Mouse (Mus musculus) fat pad, adult 2 months (tissue): Measurements from ENCODE around the gene Tnks2.
A peak's percentile ranks its signal among the peaks of the same experiment; 100 is the strongest.

ENCODE experiments used
- DNase-seq: peaks from one replicate; pipeline ENCODE4 v3.0.0-alpha.2; 2011; ENCODE audit warnings: low read depth, low spot score; ENCODE audit errors: extremely low read depth

Tnks2 gene

DNA sequence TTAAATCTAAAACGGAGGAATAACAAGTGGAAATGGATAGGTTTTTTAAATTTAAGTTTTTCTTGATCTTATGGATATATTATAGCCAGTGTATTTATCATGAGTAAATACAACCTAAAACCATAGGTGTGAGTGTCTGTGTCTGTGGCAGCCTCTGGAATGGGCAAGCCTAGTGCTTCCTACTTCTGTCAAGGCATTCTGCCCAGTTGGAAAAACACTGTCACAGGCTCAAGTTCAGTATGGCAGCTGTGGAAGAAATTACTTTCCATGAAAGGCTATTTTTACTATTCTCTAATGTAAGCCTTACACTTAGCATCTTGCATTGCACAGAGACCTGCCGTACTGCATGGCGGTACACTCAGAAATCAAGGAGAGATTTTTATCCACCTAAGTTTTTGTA, 57.7 kb downstream of the Tnks2 start:
- no peak for DNase-seq

DNA sequence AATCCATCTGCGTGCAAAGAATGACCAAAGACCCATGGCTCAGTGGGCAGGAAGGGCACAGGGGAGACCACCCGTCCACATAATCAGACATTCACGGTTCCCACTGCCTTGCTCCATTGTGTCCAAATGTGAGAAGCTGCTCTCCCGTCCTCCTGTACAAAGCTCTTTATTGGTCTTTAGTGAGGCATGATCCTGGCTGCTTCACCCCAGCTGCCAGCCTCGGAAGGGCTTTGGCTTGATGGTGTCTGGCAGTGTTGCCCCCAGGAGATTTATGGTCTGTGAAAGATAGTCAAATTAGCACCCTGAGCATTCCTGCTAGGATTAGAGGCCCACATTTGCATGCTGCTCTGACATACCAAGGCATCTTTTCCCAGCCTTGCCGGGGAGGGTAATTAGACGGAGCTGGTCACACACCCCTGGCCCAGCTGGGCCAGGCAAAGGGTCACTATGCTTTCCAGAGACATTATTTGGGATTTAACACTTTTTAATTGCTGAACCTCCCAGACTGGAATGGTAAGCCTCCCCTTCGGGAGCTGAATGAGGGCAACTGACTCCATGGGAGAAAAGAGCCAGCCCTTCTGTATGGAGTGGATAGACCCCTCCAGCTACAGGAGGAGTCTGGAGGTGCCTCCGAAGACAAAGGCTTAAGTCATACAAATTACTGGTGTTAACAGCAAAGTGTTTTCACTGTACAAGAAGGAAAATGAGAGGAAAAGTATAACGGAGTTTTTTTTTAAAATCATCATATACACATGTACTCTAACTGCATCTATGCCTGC, 62.9 kb downstream of the Tnks2 start:
- no peak for DNase-seq

GRCm38 (mm10) chr19:36897778-36898177, 63.7 kb downstream of the Tnks2 start:
- no peak for DNase-seq

- no peak for DNase-seq
Measured at GRCm38 (mm10) chr19:36903377-36903776, 69.3 kb downstream of the Tnks2 start.

DNA sequence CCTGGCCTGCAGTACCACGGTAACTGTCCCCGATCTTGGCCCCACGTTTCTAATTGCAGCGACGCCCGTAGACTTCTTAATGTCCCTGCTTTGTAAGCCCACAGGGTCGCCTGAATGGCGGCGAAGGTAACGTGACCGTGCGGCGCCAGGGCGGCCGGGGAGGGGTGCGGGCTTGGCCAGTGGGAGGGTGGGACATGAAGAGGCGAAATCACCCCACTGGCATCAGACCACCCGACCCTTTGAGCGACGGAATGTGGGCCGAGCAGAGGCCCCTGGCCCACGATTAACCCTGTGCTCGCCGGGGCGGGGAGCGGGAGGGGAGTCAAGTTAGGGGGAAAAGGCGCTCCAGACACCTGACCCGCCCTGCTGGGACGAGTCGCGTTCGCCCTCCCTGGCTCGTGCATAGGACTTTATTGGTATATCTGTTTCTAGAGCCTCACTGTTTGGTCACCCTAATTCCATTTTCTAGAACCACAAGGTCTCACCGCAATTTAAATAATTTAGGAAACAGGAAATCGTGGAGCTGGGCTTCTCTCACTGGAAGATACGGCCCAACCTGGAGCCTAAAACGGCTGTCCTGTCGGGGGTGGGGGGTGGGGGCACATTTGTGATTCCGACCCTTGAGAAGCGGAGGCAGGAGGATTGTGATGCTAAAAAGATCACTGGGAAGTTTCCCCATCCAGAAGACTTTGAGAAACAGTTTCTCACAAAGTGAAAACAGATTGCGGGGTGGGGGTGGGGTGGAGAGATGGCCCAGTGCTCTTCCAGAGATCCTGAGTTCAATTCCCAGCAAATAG, 70.4 kb downstream of the Tnks2 start:
- DNase-seq, result no peak

GRCm38 (mm10) chr19:36909150-36909549, 75.1 kb downstream of the Tnks2 start:
- no peak for DNase-seq

DNA sequence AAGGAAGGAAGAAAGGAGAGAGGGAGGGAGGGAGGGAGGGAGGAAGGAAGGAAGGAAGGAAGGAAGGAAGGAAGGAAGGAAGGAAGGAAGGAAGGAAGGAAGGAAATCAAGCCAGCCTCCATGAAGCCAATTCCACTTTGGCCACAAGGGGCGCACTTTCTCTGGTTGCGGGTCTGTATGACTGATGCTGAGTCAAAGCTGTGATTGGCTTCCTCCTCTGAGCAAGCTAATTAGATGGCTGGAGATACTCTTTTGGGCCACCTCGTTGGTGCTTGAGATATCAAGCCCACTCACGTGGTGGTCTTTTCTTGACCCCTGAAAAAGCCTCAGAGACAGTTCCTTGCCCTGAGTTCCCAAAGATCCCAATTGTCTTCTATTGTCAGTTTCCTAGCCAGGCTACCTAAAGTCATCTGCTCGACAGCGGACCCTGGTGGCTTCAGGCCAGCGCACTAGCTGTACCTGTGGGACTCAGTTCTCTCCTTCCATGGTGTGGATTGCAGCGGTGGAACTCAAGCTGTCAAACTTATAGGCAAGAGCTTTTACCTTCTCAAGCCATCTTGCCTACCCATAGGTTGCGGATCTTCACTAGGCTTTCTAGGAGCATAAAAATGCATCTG, 75.8 kb downstream of the Tnks2 start:
- no peak for DNase-seq

- no peak for DNase-seq
Measured at GRCm38 (mm10) chr19:36910424-36911045, 76.5 kb downstream of the Tnks2 start.

DNA sequence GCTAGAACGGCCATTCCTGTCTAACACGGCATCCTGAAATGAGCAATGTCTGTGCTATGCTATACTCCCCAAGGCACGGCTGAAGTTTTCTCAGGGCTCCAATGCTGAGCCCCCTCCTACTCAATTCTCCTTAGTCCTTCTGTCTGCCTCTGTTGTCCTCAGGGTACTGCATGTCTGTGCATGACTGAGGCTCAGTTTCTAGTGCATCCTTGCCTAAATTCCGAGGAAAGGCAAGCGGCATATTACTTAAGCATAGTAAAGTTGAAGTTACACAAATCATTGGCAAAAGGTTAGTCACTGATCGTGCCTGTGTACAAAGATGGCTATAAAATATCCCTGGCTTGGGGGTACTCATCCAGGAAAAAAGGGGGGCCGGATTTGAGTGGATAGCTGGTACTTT, 79.0 kb downstream of the Tnks2 start:
- peak; percentile 100 for DNase-seq

- DNase-seq, result no peak
Measured at GRCm38 (mm10) chr19:36916206-36916605, 82.2 kb downstream of the Tnks2 start.

- DNase-seq, result peak; percentile 98
Measured at GRCm38 (mm10) chr19:36916876-36917389, 82.9 kb downstream of the Tnks2 start.

- DNase-seq, result no peak
Measured at GRCm38 (mm10) chr19:36918441-36919301, 84.6 kb downstream of the Tnks2 start.

DNA sequence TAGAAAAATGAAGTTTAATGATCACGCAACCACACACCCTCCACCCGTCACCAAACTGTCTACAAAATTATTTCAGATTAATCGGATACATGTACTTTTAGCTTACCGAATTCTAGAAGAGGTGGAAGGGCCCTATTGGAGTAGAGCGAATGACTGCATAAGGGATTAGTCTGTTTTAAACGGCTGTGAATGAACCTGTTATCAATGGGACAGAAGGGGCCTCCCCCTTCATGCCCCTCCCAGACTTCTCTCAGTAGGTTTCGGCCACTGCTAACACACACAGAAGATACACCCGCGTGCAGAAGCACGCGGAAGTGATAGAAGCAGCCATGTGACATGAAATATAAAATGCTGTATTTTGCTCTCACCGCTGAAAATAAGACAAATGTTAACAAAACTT, 85.4 kb downstream of the Tnks2 start, which contains the start of gene Fgfbp3:
Gene Fgfbp3 (minus strand): TSS at position 150 of the 400 bp plus-strand sequence.
- DNase-seq, result no peak

DNA sequence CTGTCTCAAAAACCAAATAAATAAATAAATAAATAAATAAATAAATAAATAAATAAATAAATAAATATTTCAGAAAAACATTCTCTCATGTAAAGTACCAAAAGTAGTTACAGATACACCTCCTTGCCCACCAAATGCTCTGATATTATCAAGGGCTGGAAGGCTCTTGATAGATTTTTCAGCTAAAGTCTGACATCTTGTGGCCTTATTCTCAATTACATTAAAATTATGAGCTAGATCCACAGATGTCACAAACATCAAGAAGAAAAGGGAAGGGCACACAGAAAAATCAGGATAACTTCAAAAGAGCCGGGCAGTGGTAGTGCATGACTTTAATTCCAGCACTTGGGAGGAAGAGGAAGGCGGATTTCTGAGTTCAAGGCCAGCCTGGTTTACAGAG, 88.0 kb downstream of the Tnks2 start:
- no peak for DNase-seq

DNA sequence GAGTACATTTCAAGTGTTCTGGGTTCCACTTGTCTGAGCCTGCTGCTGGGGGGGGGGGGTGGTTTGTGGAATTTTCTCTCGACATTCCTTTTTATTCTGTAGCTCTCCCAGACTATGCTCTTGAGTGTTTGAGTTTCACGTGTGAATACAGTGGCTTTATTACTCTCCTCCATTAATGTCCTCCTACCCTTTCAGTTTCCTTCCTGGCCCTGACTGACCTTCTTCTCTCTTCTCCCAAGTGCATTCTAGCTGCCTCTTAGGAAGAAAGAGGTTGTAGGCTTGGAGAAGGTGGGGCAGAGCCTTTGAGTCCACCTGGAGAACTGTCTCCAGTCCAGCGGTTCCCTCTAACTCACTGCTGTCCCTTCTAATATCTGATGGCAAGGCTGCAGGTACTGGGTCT, 88.9 kb downstream of the Tnks2 start:
- no peak for DNase-seq

GRCm38 (mm10) chr19:36925671-36926552, 91.9 kb downstream of the Tnks2 start, which contains the start of gene Btaf1:
Btaf1 (plus strand) TSS chr19:36926079.
- peak; percentile 84 for DNase-seq

- DNase-seq, result no peak
Measured at GRCm38 (mm10) chr19:36926553-36927236, 92.7 kb downstream of the Tnks2 start.

DNA sequence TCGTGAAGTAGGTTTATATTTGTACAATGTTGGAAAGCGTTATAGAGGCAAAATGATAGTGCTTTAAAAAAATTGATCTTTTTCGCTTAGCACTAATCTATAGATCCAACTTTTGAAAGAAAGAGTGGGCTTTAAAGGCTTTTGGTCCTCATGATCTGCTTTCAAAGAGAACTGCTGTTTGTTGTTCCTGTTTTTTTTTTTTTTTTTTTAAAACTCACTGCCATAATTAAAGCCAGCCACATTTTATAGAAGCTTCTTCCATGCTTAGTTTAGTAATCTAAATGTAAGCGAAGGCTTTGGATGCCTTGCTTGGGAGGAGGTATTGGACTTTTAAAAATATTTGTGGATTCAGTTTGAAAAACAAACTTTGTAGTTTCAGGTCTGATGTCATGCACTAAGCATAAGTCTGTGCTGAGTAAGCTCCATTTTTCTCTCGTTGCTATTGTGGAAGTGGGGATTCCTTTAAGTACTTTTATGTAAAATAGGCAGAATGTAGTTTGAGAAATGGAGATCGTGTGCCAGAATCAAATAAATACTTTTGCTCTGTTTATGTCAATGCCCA, 93.8 kb downstream of the Tnks2 start:
- DNase-seq, result no peak
